Mouse (Mus musculus): ENCODE results near the gene Dpp6. TPM values are rescaled to one million over a fixed set of nuclear protein-coding genes. Genes with fewer than 3 reads are reported as not detected.

The Dpp6 gene
- polyA plus RNA-seq, 1 experiment, result 0.64 TPM

DNA sequence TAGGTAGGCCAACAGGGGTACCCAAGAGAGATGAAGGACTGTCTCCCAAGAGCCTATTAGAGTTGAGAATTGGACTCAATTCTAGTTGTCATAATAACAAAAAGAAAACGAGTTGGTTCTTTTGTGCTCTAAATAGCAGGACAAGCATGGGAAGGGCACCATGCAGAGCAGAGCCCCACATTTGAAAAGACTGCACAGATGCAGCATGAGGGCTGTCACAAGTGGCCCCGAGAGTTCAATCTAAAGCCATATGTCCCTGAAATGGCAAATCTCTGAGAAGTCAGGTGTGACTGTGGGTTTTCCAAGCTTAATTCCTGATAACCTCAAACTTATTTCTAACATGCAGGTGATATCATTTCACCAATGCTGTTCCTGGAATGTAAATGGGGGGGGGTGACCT, 339.4 kb downstream of the Dpp6 start:
- WGBS, result 54% methylated on average over 2 of the region's 2 CpGs
- no peak for DNase-seq (ENCODE audit: low read depth, low spot score)

DNA sequence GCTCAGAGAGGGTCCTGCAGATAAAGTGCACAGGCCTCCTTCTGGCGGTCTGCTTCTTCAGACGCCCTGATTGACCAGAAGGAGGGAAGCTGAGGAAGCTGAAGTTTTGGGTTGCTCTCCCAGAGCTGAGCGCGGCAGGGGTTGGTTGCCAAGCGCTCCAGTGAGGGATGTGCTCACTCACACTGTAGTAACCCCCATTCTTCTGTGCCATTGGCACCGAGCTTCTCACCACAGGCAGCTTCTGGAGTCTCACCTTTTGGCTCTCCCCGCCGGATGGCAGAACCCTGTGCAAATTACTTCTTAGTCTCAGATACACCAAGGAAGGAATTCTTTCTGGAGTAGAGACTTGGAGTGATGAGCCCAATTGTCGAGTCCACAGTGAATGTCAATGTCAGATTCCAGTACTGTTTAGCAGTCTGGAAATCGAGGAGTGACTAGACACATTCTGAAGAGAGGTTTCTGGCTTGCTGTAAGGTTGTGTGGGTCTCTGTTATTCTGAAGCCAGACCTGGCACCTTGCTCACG, 344.2 kb downstream of the Dpp6 start:
- DNase-seq (ENCODE audit: low read depth, low spot score), result no peak
- WGBS, result 67% methylated on average over 11 of the region's 11 CpGs

DNA sequence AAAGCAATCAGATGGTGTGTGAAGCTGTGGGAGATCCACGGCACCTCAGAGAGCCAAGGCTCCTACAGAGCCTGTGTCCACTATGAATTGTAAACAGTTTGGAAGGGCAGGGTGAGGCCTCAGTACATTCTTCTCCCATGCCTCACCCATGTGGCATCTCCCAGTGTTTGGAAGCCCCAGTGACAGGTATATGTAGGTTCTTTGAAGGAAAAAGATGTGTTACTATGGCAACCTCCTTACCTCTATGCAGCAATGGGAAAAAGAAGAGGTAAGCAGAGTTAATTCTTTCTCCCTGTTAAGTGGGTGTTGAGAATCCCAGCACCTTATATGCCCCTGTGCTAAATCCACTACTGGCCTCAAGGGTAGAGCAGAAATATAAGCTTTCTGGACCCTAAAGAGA, 351.5 kb downstream of the Dpp6 start:
- WGBS, result 38% methylated on average over 1 of the region's 1 CpGs
- DNase-seq (ENCODE audit: low read depth, low spot score), result no peak

DNA sequence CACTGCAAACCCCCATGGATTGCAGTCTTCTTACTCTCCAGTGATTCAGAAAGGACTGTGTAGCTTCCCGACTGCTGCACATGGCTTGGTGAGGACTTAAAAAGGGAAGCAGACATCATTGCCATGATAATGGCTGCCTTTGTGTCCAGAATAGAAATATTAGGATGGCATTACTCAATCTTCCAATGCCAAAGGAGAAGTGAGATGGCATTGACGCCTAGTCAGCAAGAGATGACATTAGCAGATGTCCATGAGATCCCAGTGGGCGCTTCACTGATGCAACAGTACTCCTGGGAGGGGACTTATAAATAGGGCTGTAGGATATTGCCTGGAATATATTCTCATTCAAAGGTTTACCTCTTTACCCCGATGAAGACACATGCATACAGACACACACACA, 368.0 kb downstream of the Dpp6 start:
- 73% methylated on average over 4 of the region's 4 CpGs for WGBS
- DNase-seq (ENCODE audit: low read depth, low spot score), result no peak

DNA sequence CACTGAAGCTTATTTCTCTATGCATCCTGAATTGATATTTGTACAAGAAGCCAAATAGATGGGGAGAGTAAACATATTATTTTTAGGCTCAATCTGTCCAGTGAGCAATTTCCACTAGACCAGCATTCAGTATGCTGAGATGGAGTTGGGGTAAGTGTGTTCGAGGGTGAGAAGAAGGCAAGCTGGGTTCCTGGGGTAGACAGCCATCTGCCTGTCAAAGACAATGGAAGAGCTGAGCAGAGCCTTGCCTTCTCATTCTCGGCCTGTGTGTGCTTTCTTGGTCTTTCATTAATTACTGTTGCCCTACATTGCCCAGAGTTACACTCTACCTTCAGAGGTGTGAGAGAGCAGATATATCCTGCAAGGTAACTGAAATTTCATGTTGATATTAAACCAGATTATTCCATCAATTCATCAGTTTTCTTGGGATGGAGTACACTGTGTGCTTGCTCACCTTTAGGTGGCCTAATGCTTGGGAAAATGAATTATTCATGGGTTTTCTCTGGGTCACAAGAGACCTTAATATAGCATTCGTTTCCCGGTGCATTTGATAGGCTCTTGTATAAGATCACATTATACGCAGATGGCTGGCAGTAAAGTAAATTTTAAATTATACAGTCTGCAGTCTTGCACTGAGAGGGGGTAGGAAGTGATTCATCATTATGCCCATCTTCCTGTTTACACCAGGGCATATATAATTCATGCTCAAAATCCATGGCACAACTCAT, 374.4 kb downstream of the Dpp6 start:
- DNase-seq (ENCODE audit: low read depth, low spot score), result no peak
- 72% methylated on average over 5 of the region's 5 CpGs for WGBS

DNA sequence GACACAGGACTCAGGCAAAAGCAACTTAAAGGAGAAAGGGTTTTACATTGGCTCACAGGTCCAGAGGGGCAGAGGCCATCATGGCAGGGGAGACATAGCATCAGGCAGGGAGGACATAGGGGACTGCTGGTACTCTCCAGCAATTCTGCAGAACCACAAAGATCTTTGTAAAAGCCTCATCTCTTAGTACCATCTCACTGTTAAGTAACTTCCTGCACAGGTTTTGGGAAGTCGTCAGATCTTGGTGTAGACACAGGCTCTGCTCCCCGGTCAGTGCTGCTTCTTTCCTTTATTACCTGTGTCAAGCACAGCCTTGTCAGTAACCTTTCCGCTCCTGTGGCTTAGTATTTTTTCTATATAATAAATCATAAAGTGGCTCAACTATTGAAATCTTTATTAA, 377.2 kb downstream of the Dpp6 start:
- 74% methylated on average over 3 of the region's 3 CpGs for WGBS
- no peak for DNase-seq (ENCODE audit: low read depth, low spot score)

DNA sequence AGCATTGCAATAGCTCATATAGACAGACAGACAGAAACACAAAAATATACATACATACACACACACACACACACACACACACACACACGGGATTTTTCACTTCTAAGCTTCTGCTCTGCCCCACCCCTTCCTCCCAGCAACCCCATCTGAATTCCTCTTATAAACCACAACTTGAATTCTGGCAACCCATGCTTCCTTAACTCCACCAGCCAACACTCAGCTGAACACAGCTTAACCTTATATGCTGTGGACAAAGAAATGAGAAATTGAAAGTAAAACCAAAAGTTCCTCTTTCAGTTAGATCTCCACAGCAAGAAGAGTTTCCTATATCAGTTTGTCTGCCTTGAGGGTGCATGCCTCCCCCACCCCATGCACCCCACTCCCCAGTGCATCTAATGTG, 378.0 kb downstream of the Dpp6 start:
- 38% methylated on average over 1 of the region's 1 CpGs for WGBS
- DNase-seq (ENCODE audit: low read depth, low spot score), result no peak

DNA sequence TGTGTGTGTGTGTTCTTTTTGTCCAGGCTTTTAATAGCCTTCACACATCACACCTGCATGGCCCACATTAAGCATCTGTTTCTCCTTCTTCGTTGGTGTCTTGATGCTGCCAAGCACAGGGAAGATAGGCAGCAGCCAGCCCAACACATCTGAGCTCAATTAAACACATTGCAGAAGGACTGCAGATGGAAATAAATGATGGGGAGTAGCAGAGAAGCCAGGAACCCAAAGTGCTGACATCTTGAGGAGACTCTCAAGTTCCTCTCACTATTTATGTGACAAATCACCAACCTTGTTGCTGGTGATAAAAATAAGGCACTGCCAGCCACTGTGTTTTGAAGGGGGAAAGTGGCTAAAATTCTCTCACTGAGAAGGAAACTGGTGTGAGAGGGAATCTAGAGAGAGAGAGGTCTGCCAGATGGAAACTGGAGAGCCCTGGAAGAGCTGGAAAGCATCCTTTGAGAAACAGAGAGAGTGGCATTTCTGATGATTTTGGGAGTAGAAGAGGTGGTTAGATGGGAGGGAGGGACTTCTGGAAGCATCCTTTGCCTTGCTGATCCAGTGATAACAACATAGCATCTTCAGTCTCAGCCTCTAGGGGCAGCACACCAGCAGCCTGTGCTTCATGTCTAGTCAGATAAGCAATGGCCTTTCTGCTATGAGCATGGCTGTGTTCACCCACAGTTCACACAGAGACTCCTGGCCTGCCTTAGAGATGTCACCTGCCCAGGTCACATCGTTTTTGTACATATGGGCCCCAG, 383.8 kb downstream of the Dpp6 start:
- 38% methylated on average over 2 of the region's 2 CpGs for WGBS
- DNase-seq (ENCODE audit: low read depth, low spot score), result no peak

DNA sequence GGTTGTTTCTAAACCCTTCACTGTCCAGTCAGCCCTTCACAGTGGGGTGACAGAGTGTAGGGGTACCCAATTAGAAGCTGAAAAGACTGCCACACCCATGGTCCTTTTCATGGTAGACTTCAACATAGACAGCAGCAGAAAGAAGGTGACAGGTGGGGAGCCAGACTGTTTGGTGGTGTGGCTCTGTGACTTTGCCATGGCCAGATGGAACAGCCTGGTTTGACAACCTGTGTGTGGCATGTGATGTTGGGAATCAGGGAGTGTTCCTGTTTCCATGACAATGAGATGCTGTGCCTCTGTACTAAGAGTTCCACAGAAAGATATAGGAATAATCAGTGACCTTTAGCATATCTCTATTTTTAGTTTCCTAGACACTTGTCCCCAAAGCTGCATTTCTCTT, 386.1 kb downstream of the Dpp6 start:
- no peak for DNase-seq (ENCODE audit: low read depth, low spot score)

DNA sequence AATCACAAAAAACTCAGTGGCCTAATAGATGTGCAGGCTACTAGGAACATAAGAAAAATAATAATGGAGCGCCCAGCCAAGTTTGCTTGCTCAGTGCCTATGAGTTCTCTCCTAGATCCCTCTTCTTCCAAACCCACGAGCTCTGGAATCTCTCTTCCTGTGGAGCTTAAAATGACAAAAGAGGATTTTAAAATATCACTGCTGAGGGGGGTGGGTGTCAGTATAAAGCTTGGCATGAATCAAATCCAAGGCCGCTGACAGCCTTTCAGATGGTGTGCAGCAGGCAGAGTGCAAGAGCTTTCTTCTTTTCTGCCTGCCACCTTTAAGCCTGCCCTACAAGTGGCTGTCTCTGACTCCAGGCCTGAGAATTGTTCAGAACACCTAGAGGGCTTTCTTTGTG, 387.7 kb downstream of the Dpp6 start:
- 69% methylated on average over 3 of the region's 3 CpGs for WGBS
- no peak for DNase-seq (ENCODE audit: low read depth, low spot score)

DNA sequence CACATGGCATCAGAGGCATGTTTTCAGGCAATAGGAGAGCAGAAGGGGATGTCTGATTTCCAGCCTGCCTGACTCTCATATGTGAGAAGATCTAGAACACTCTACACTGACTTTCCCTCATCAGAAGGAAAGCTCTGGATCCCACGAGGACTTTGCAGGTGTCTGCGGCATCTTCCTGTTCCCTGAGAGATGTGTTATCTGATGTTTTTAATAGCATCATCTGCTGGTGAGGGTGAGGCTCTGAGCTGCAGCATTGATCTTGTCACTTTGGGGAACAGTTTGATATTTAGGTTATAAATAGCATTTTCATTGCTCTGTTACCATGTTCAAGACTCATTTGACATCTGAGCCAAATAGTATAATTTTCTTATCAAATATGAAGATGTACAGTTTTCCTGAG, 388.8 kb downstream of the Dpp6 start:
- WGBS, result 81% methylated on average over 2 of the region's 2 CpGs
- no peak for DNase-seq (ENCODE audit: low read depth, low spot score)

DNA sequence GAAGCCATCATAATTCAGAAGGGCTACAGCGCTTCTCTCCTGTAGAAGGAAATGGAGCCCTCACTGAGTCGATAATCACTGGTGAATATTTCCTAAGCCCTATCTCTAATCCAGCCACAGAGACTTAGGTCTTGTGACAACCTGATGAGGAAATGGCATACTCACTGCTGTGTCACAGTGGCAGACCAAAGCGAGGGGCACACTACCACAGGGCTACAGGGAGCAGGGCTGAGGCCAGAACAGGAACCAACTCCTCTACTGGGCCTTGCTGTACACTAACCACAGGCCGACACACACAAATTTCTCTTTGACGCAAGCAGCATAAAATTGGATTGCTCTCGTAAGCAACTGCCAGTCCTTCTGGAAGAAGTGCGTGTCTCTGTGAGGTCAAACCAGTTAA, 389.2 kb downstream of the Dpp6 start:
- DNase-seq (ENCODE audit: low read depth, low spot score), result no peak
- WGBS, result 77% methylated on average over 7 of the region's 7 CpGs

DNA sequence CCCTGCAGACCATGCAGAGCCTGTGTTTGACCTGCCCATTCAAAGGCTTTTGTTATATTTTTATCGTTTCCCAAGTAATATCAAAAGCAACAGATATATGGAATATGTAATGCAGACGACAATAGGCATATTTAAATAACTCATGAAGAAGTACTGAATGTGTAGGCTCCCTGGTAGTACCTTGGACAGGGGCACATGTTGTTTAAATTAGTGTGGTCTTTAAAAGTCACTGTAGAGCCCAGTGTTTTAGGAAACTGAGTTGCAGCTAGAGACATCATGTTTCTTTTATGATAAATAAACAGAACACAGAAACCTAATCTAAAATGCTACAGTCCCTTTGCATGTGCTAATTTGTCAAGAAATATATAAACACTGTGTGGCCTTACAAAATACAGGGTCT, 403.1 kb downstream of the Dpp6 start:
- no peak for DNase-seq (ENCODE audit: low read depth, low spot score)
- WGBS, result 60% methylated on average over 2 of the region's 2 CpGs

DNA sequence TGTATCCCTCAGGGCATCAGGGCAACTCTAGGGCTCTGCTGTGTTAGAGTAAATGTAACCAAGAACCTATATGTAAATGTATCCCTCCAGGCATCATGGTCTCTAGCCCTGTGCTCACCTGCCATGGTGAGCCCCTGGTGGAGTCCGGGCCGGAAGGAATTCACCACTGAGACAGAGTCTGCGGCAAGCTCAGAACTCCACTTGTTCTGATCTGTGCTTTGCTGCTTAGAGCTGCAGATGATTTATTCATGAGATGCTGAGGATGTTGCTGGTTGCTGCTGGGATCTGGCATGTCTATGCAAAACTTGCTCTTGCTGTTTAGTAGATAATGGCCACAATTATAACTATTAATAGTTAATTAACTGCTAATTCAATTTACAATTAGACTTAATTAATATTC, 425.1 kb downstream of the Dpp6 start:
- WGBS, result 85% methylated on average over 3 of the region's 3 CpGs
- no peak for DNase-seq (ENCODE audit: low read depth, low spot score)

DNA sequence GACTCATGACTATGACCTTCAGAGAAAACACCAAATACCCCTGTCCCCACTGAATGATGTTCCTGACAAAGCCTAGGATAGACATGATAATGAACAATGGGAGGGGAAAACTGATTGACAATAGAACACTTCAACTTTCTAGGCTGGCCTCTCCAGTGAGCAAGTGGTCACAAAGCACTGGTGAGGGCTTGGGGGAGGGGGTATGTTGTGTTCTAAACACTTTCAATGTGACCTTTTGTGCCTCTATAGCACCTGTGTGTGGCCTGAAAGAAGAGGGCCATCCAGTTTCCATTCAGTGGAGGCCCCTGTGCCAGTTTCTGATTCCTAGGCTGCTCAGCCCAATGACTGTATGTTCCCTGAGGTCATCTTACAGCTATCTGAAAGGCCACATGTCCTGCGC, 426.2 kb downstream of the Dpp6 start:
- WGBS, result 91% methylated on average over 1 of the region's 1 CpGs
- DNase-seq (ENCODE audit: low read depth, low spot score), result no peak

DNA sequence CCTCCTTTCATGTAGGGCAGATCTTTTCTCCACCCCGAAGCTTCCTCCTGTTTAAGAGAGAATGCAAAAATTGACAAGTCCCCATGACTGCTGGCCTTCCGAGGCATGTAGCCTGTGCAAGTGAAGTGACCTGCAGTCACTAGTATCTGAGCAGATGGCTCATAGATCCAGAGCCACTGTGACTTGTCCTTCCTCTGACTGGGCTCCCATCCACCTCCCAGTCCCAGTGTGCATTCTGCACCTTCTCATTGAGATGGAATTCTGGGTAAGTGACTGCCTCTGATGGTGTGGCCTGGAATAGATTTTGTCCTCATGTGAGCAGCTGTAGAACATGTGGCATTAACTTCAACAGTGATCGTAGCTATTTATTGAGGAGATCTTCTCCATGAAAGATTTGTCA, 430.8 kb downstream of the Dpp6 start:
- 87% methylated on average over 3 of the region's 3 CpGs for WGBS
- DNase-seq (ENCODE audit: low read depth, low spot score), result no peak

DNA sequence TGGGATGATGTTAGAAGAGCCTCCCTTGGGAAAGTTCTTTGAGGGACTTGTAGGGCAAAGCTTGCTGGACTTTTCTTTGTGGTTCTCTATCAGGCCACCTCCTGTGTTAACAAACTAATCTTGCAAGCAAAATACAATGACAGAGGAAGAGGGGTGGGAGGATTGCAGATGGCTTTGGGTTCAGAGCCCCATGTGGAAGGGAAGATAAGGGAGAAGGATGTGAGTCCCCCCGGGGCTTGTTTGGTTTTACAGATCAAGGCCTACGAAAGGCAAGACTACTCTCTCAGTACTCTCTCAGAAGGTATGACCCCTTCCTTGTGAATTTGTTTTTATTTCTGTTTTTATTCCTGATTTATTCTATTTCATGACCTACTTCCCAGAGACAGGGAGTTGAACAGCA, 431.7 kb downstream of the Dpp6 start:
- no peak for DNase-seq (ENCODE audit: low read depth, low spot score)
- WGBS, result 72% methylated on average over 2 of the region's 2 CpGs

DNA sequence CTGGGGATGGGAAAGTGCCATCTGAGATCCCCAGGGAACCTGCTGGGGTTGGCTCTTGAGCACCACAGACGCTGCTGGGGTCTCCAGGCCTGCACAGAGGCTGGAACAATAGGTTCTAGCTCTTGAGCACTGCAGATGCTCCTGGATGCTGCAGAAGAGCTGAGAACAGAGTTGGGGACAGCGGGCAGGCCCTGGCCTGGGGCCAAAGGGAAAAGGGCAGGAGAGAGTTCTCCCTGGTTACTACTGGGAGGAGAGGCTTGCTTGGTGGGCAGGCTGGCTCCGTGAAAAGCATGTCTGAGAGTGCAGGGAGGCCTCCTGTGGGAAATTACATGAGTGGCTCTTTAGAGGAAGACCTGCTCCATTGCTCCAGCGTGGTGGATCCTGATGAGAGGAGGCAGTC, 432.9 kb downstream of the Dpp6 start:
- 53% methylated on average over 4 of the region's 4 CpGs for WGBS
- DNase-seq (ENCODE audit: low read depth, low spot score), result no peak

DNA sequence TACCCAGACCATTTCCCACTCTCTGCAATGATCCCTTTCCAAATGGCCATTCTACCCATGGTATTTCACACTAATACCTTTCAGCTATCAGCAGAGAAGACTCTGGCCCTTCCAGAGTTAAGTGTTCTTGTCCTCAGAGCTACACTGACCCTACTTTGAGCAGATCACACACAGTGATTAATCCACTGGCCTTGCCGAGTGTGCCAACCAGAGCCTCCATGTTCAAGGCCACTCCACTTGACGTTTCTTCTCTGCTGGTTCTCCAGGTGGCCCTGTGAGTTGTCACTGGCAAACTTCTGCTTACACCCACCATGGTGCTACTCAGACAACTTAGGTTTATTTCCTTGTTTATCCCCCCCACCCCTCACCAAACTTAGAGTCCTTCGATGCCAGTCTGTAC, 433.9 kb downstream of the Dpp6 start:
- DNase-seq (ENCODE audit: low read depth, low spot score), result no peak

DNA sequence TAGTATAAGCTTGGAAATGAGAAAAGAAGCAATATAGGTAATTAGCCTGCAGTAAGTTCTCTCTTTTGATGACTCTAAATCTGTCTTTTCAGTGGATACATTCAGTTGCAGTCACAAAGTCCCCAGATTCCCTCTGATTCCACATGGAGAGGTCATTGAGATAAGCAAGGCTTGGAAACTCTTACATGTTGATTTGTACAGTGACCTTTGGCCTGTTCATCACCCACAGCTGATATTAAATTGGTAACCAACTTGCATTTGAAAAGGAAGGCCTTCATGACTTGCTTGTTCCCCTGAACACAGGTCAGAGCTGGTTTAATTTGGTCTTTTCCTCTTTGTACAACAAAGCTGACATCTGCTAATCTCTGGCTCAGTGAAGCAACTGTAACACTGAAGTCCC, 434.4 kb downstream of the Dpp6 start:
- DNase-seq (ENCODE audit: low read depth, low spot score), result no peak

More for the DNA sequence above, 433.9 kb downstream of the Dpp6 start:
- 83% methylated on average over 3 of the region's 3 CpGs for WGBS

DNA sequence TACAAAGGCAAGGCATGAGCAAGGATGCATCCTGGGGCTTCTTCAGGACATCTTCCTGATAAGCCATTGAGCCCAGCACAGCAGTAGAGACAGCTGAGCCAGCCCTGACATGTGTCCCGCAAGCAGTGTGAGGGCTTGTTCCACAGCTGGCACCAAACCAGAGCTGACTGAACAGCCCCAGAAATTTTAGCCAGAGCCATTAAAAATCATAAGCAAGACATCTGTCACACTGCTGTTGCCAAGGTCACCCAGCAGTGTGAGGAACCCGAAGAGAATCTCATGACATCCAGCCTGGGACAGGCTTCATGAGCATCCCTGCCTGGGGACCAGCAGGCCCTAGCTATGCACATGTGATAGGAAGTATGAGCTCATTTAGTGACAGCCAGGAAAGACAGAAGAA, 438.2 kb downstream of the Dpp6 start:
- no peak for DNase-seq (ENCODE audit: low read depth, low spot score)
- WGBS, result 75% methylated on average over 2 of the region's 2 CpGs

Data from large intestine, adult 2 months (tissue).